Mouse (Mus musculus) spleen, adult 2 months (tissue): ENCODE measurements around the gene Ift81.

ENCODE experiments used
- CTCF ChIP-seq: fragments of 200-500 bp; IDR thresholded peaks from 2 replicates; pipeline ENCODE4 v1.5.1; 2011; ENCODE audit warnings: mild to moderate bottlenecking, inconsistent platforms; ENCODE audit not compliant: insufficient read depth, insufficient read length, insufficient replicate concordance; ENCODE audit errors: extremely low read depth
- POLR2A ChIP-seq: fragments of 200-500 bp; IDR thresholded peaks from 2 replicates; pipeline ENCODE4 v1.6.1; 2011; ENCODE audit warnings: low read depth, low read length, inconsistent platforms

DNA sequence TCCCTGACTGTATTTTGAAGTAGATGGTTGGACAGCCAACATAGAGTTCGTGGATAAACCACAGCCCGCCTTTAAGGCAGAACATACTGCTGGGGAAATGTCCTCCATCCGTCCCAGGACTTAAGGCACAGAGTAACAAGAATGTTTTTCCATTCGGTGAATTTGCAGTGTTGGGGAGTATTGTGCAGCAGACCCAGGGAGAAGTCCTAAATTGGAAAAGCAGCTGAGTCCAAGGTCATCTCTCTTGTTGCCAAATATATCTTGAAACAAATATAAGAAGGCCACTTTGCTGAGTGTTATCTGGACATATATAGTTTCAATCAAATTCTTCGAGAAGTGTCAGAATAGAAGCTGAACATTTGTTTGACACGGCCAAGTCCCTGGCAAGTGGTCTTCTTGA, 70.9 kb downstream of the Ift81 start:
- TF ChIP-seq CTCF: no peak
- TF ChIP-seq POLR2A: no peak
